Mouse (Mus musculus) hindbrain, embryonic 15.5 days (tissue): ENCODE results near the gene Zdhhc12. TPM values are rescaled to one million over a fixed set of nuclear protein-coding genes. Genes with fewer than 3 reads are reported as not detected.

Experiments
- ATAC-seq: fragments of 200-750 bp; cut with Nextera tagmentation; 2 replicates; pipeline ENCODE4 v1.8.0; 2017; ENCODE audit warnings: low read depth, moderate number of reproducible peaks, moderate TSS enrichment; ENCODE audit not compliant: low FRiP score
- H3K27ac ChIP-seq: fragments of 300-500 bp; sonication (generic); replicated peaks from 2 replicates; pipeline ENCODE4 v1.5.1; 2015; ENCODE audit warnings: mild to moderate bottlenecking, inconsistent platforms
- H3K27me3 ChIP-seq: fragments of 300-500 bp; sonication (generic); 2 replicates; pipeline ENCODE4 v1.6.1; 2015; ENCODE audit warnings: control low read depth, inconsistent platforms
- H3K36me3 ChIP-seq: fragments of 300-500 bp; sonication (generic); 2 replicates; pipeline ENCODE4 v1.6.1; 2015; ENCODE audit warnings: control low read depth, inconsistent platforms
- H3K4me1 ChIP-seq: fragments of 300-500 bp; sonication (generic); replicated peaks from 2 replicates; pipeline ENCODE4 v1.6.1; 2015; ENCODE audit warnings: control low read depth, inconsistent platforms
- H3K4me2 ChIP-seq: fragments of 300-500 bp; sonication (generic); 2 replicates; pipeline ENCODE4 v1.6.1; 2015; ENCODE audit warnings: moderate library complexity, mild to moderate bottlenecking, inconsistent platforms
- H3K4me3 ChIP-seq: fragments of 300-500 bp; sonication (generic); 2 replicates; pipeline ENCODE4 v1.5.1; 2015; ENCODE audit warnings: mild to moderate bottlenecking, inconsistent platforms
- H3K9ac ChIP-seq: fragments of 300-500 bp; sonication (generic); 2 replicates; pipeline ENCODE4 v1.6.1; 2015; ENCODE audit warnings: inconsistent platforms
- H3K9me3 ChIP-seq: fragments of 300-500 bp; sonication (generic); 2 replicates; pipeline ENCODE4 v1.6.1; 2016; ENCODE audit warnings: control low read depth, inconsistent platforms
- WGBS: fragments of 180-500 bp; shearing (Covaris S2); methylation state at CpG from one replicate; pipeline ENCODE4 v1.1.7; 2015; 5-methylcytosine and 5-hydroxymethylcytosine counted together
- polyA plus RNA-seq: library from polyadenylated mRNA; unstranded; fragments of >200 nt; fragmentation: Nextera tagmentation; extraction: Ambion mirVana; gene quantifications from 2 replicates; pipeline ENCODE4 v1.2.1, GENCODE M21; 2015

The Zdhhc12 gene
- polyA plus RNA-seq, 1 experiment from 2014 or later: 27.7 TPM

DNA sequence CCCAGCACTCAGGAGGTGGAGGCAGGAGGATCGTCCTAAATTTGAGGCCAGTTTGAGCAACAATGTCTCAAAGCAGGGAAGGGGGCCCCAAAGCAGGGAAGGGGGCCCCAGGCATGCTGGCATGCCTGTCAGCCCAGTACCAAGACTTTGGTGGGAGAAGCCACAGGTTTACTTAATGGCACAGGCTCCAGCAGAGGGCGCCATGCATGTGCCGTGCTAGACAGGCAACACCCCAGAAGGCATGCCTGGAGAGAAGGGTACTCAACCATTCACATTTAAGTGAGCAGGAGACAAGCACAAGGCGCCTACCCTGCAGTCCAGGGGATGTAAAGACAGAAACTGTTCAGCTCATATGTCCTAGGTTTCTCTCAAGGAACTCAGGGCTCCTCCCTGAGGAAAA is 51.0 kb downstream of the Zdhhc12 start:
- H3K4me3 ChIP-seq: no peak overlapping the region
- H3K4me1 ChIP-seq: peaks cover 9% of the 10 kb centered on the region
- 5% methylated on average over 4 of the region's 4 CpGs for WGBS
- H3K9ac ChIP-seq: no peak overlapping the region
- no peak overlapping the region for H3K4me2 ChIP-seq
- H3K27ac ChIP-seq: no peak overlapping the region
- H3K27me3 ChIP-seq: no peaks in the 10 kb centered on the region
- 0 out of 2 replicates have a peak, but pooled peaks cover 5% of the 10 kb centered on the region for H3K36me3 ChIP-seq
- ATAC-seq: no peak
- H3K9me3 ChIP-seq: no peaks in the 10 kb centered on the region

Other genes starting within 250 kb of the Zdhhc12 start
- gene Cercam, start 224.5 kb downstream of the Zdhhc12 start, polyA plus RNA-seq: 22.1 and 25.9 TPM in 2 replicates
- 67.9 and 70.8 TPM in 2 replicates for gene Odf2, start 204.4 kb downstream of the Zdhhc12 start, polyA plus RNA-seq
- 64.4 and 69.8 TPM in 2 replicates for gene Gle1, start 158.2 kb downstream of the Zdhhc12 start, polyA plus RNA-seq
- gene Sptan1, start 128.1 kb downstream of the Zdhhc12 start, polyA plus RNA-seq: 216 and 240 TPM in 2 replicates
- 73.9 and 79.0 TPM in 2 replicates for gene Wdr34, start 44.8 kb downstream of the Zdhhc12 start, polyA plus RNA-seq
- gene Set, start 36.3 kb downstream of the Zdhhc12 start, polyA plus RNA-seq: 315 and 329 TPM in 2 replicates
- 2.4 and 2.8 TPM in 2 replicates for gene Pkn3, start 16.0 kb downstream of the Zdhhc12 start, polyA plus RNA-seq
- 13.7 and 13.9 TPM in 2 replicates for gene Zer1, start 30.9 kb upstream of the Zdhhc12 start, polyA plus RNA-seq
- gene Tbc1d13, start 40.1 kb upstream of the Zdhhc12 start, polyA plus RNA-seq: 12.4 and 12.5 TPM in 2 replicates
- gene Endog, start 77.8 kb upstream of the Zdhhc12 start, polyA plus RNA-seq: 23.7 and 26.1 TPM in 2 replicates
- 62.1 and 67.1 TPM in 2 replicates for gene Spout1, start 84.8 kb upstream of the Zdhhc12 start, polyA plus RNA-seq
- 13.3 and 13.8 TPM in 2 replicates for gene Kyat1, start 112.2 kb upstream of the Zdhhc12 start, polyA plus RNA-seq
- gene Lrrc8a, start 144.1 kb upstream of the Zdhhc12 start, polyA plus RNA-seq: 56.8 and 57.8 TPM in 2 replicates
- 0.18 and 0.26 TPM in 2 replicates for gene Gm28035, start 146.9 kb upstream of the Zdhhc12 start, polyA plus RNA-seq
- 6.0 and 6.2 TPM in 2 replicates for gene Phyhd1, start 172.6 kb upstream of the Zdhhc12 start, polyA plus RNA-seq
- gene Gm28038, start 187.4 kb upstream of the Zdhhc12 start, polyA plus RNA-seq: not detected in 2 replicates
- gene Dolk, start 192.7 kb upstream of the Zdhhc12 start, polyA plus RNA-seq: 39.1 and 39.7 TPM in 2 replicates
- gene Nup188, start 192.7 kb upstream of the Zdhhc12 start, polyA plus RNA-seq: 15.7 and 20.9 TPM in 2 replicates